ENCODE assay signal across 10 mouse cellular contexts in genomic region chr11:88402290-88402689, GRCm38 (mm10).
DNase-seq lines count a peak whose midpoint lies in the region; ATAC-seq and TF ChIP-seq lines count a peak whose summit lies in the region.
"Had no signal": no experiment of that assay in that cellular context is flagged by ENCODE, and none has a peak within 500 bp of the region (broad histone marks: within the 10 kb centered on the region; RNA-seq: fewer than 3 reads in every experiment).

No protein-coding gene starts in this region.

- no peak for TF ChIP-seq POLR2A in kidney, adult 2 months (IDR thresholded peaks at IDR 0.05; ENCODE audit: low read depth, low read length)

- no peaks in the 10 kb centered on the region for H3K9me3 ChIP-seq in heart, embryonic 11.5 days (replicated peaks; ENCODE audit: control insufficient read depth, low read length)
- no peaks in the 10 kb centered on the region for H3K9me3 ChIP-seq in hindbrain, embryonic 12.5 days (replicated peaks)
- H3K9me3 ChIP-seq in neural tube, embryonic 12.5 days, result no peaks in the 10 kb centered on the region
- H3K9me3 ChIP-seq: liver, embryonic 15.5 days had no signal

- H3K27ac ChIP-seq in heart, embryonic 11.5 days (ENCODE audit: low read depth, low read length), result peak overlapping the region; percentile 16
- peak overlapping the region; percentile 75 for H3K27ac ChIP-seq in hindbrain, embryonic 12.5 days
- peak overlapping the region; percentile 51; the same call in 1 of the 2 replicates for H3K27ac ChIP-seq in neural tube, embryonic 12.5 days
- H3K27ac ChIP-seq in kidney, adult 2 months (ENCODE audit: insufficient read depth, low read depth, low read length), result no peak overlapping the region
- H3K27ac ChIP-seq: liver, embryonic 15.5 days had no signal

- H3K27me3 ChIP-seq in heart, embryonic 11.5 days (ENCODE audit: control insufficient read depth, insufficient read depth, low read length), result no peaks in the 10 kb centered on the region
- no peaks in the 10 kb centered on the region for H3K27me3 ChIP-seq in hindbrain, embryonic 12.5 days
- no peaks in the 10 kb centered on the region for H3K27me3 ChIP-seq in neural tube, embryonic 12.5 days (replicated peaks)
- H3K27me3 ChIP-seq in kidney, adult 2 months (replicated peaks; ENCODE audit: control insufficient read depth, insufficient read depth, low read length), result no peaks in the 10 kb centered on the region
- H3K27me3 ChIP-seq: liver, embryonic 15.5 days had no signal

- no peak overlapping the region for H3K4me3 ChIP-seq in heart, embryonic 11.5 days (ENCODE audit: low read depth, low read length)
- no peak overlapping the region for H3K4me3 ChIP-seq in hindbrain, embryonic 12.5 days
- H3K4me3 ChIP-seq in neural tube, embryonic 12.5 days, result no peak overlapping the region
- no peak overlapping the region for H3K4me3 ChIP-seq in kidney, adult 2 months (ENCODE audit: insufficient read depth, low read depth, low read length)
- H3K4me3 ChIP-seq: liver, embryonic 15.5 days had no signal

- ATAC-seq in heart, embryonic 11.5 days (replicated peaks; ENCODE audit: insufficient number of reproducible peaks, low FRiP score, low TSS enrichment), result no peak
- ATAC-seq in hindbrain, embryonic 12.5 days (ENCODE audit: low FRiP score), result no peak
- no peak for ATAC-seq in neural tube, embryonic 12.5 days (ENCODE audit: low FRiP score, low read depth)

- no peaks in the 10 kb centered on the region for H3K36me3 ChIP-seq in heart, embryonic 11.5 days (ENCODE audit: control insufficient read depth, insufficient read depth, low read length)
- no peaks in the 10 kb centered on the region for H3K36me3 ChIP-seq in hindbrain, embryonic 12.5 days
- no peaks in the 10 kb centered on the region for H3K36me3 ChIP-seq in neural tube, embryonic 12.5 days
- H3K36me3 ChIP-seq in kidney, adult 2 months (ENCODE audit: control insufficient read depth, insufficient read depth, low read length), result no peaks in the 10 kb centered on the region
- H3K36me3 ChIP-seq: liver, embryonic 15.5 days had no signal

- no peak overlapping the region for H3K4me2 ChIP-seq in heart, embryonic 11.5 days
- no peak overlapping the region for H3K4me2 ChIP-seq in hindbrain, embryonic 12.5 days (replicated peaks)
- no peak overlapping the region for H3K4me2 ChIP-seq in neural tube, embryonic 12.5 days (replicated peaks)
- H3K4me2 ChIP-seq: liver, embryonic 15.5 days had no signal

- peaks cover 69% of the 10 kb centered on the region for H3K4me1 ChIP-seq in heart, embryonic 11.5 days (ENCODE audit: control insufficient read depth, insufficient read depth, low read length)
- H3K4me1 ChIP-seq in hindbrain, embryonic 12.5 days, result peaks cover 90% of the 10 kb centered on the region
- peaks cover 70% of the 10 kb centered on the region for H3K4me1 ChIP-seq in neural tube, embryonic 12.5 days
- peaks cover 23% of the 10 kb centered on the region for H3K4me1 ChIP-seq in kidney, adult 2 months (ENCODE audit: control insufficient read depth, insufficient read depth, low read length)

- no peak for DNase-seq in heart, adult 18-20 months
- DNase-seq in adrenal gland, adult (ENCODE audit: inconsistent age in 2 of 2, low spot score in 1 of 2), result peak; percentile 81
- DNase-seq in right cerebral cortex, postnatal 10 days (ENCODE audit: low spot score in 2 of 2), result no peak
- DNase-seq in kidney, adult 2 months, result no peak
- DNase-seq in kidney, adult 9 months, result no peak
- DNase-seq: gastrocnemius, postnatal 25 days had no signal

- no peak overlapping the region for H3K9ac ChIP-seq in heart, embryonic 11.5 days (ENCODE audit: low read depth, low read length)
- H3K9ac ChIP-seq in hindbrain, embryonic 12.5 days, result no peak overlapping the region
- H3K9ac ChIP-seq in neural tube, embryonic 12.5 days, result 0 out of 2 replicates have a peak overlapping the region, but pooled peaks have one; percentile 21
- H3K9ac ChIP-seq: liver, embryonic 15.5 days had no signal

- TF ChIP-seq CTCF in kidney, adult 2 months (conservative IDR thresholded peaks at IDR 0.05; ENCODE audit: insufficient read depth, insufficient read length, low read depth, low read length), result no peak

- 41% methylated on average over 7 of the region's 7 CpGs for WGBS in heart, embryonic 11.5 days (ENCODE audit: insufficient replicate concordance)
- WGBS in hindbrain, embryonic 12.5 days, result 30% methylated on average over 7 of the region's 7 CpGs
- WGBS in neural tube, embryonic 12.5 days, result 32% methylated on average over 7 of the region's 7 CpGs
- 48% methylated on average over 7 of the region's 7 CpGs for WGBS in kidney, adult 2 months

Comparison
In these comparisons a context has a peak if more than half of its experiments do, and no peak if none do; other contexts are left out.
1. DNase-seq: peak in adrenal gland, adult (2 of 2); none in heart, adult 18-20 months (0 of 2), right cerebral cortex, postnatal 10 days (0 of 2), kidney, adult 2 months (single experiment) and kidney, adult 9 months (single experiment).